Comparison of ENCODE assay signal across 8 mouse cellular contexts in the genomic region with DNA sequence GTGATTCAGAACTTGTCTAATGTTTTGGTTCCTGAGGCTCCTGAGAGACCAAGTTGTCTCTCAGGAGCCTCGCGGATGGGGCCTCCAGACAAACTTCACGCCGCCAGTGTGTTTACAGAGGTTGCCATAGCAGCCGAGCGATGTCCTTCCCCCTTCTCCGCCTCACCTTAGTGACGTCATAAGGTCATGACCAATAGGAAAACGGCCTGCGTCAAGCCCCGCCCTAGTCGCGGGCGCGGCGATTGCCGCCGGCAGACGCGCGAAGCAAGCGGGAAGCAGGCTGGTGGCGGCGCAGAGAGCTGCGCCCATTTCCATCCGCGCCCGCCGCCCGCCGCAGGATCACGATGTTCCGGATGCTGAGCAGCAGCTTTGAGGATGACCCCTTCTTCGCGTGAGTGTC. TPM values are rescaled to one million over a fixed set of nuclear protein-coding genes. Genes with fewer than 3 reads are reported as not detected.
A peak's percentile ranks its signal among the peaks of the same experiment; 100 is the strongest.
DNase-seq lines count a peak whose midpoint lies in the region; ATAC-seq lines count a peak whose summit lies in the region.

Gene Mlf1, plus strand, starts transcription at position 226 of the 400 bp plus-strand sequence.

- DNase-seq in adrenal gland, adult 18-20 months (ENCODE audit: low spot score in 2 of 2), result peak; percentile 83 to 87
- DNase-seq in embryo, embryonic 11 days, result peak; percentile 95
- peak; percentile 89 for DNase-seq in gastrocnemius, postnatal 25 days
- peak; percentile 76 to 91 for DNase-seq in left cerebral cortex, adult 9 months (ENCODE audit: low spot score in 2 of 2)
- DNase-seq in right cerebral cortex, postnatal 10 days (ENCODE audit: low spot score in 2 of 2), result peak; percentile 95 to 96
- DNase-seq in urinary bladder, postnatal 14 days (ENCODE audit: low spot score), result peak; percentile 85

- peak; percentile 97 for ATAC-seq in inflammation-experienced regulatory T-cells, adult 6 months
- ATAC-seq in megakaryocyte progenitor cell, adult 5-6 weeks (replicated peaks; ENCODE audit: poor library complexity), result peak; percentile 100

RNA-seq across cellular contexts. Expression of gene Mlf1, which starts in this region (rescaled TPM):
- 1 to 10 TPM; 2.0 to 2.1 TPM for total RNA-seq in adrenal gland, adult 18-20 months (2021)
- total RNA-seq in gastrocnemius, postnatal 25 days (2021), result 100 to 1,000 TPM; 423 to 567 TPM
- 1 to 10 TPM in 2 of 3 experiments, under 1 TPM in 1; 0.92 to 8.6 (median 2.0) TPM for polyA plus RNA-seq in inflammation-experienced regulatory T-cells, adult 6 months (2017; shearing (Covaris generic))
- not detected in 2 replicates for total RNA-seq in megakaryocyte progenitor cell, adult 5-6 weeks (2015)
- 0.33 and 1.4 TPM in 2 replicates for total RNA-seq in megakaryocyte progenitor cell, adult 5-6 weeks (2017)

Comparison
In these comparisons a context has a peak if more than half of its experiments do, and no peak if none do; other contexts are left out.
1. Peak in every context shown above with its lines: DNase-seq and ATAC-seq.
2. RNA of gene Mlf1 (total RNA-seq): 423 to 567 TPM in gastrocnemius, postnatal 25 days; 2.0 to 2.1 TPM in adrenal gland, adult 18-20 months and 0.33 to 1.4 TPM in megakaryocyte progenitor cell, adult 5-6 weeks; every median in the first group is over 100 times any median in the second.